ENCODE assay signal across 28 mouse cellular contexts in the genomic region with DNA sequence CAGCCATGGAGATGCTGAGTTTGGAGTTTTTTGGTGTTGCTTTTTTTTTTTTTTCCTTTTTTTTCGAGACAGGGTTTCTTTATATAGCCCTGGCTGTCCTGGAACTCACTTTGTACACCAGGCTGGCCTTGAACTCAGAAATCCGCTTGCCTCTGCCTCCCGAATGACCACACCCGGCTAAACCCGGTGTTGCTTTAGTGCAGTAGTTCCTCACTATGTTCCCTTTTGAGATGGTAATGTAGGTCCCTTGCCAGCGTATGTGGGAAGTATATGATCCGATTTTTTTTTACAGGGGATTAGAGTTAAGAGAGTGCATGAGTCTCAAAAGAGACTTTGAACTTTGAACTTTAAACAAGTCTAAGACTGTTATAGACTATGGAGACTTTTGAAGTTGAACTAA. TPM values are rescaled to one million over a fixed set of nuclear protein-coding genes. Genes with fewer than 3 reads are reported as not detected.
A peak's percentile ranks its signal among the peaks of the same experiment; 100 is the strongest.
DNase-seq lines count a peak whose midpoint lies in the region; ATAC-seq and TF ChIP-seq lines count a peak whose summit lies in the region.
"Had no signal": no experiment of that assay in that cellular context is flagged by ENCODE, and none has a peak within 500 bp of the region (broad histone marks: within the 10 kb centered on the region; RNA-seq: fewer than 3 reads in every experiment).

No protein-coding gene starts in this region.

- 72% methylated on average over 7 of the region's 7 CpGs for WGBS in heart, embryonic 10.5 days
- WGBS in heart, embryonic 12.5 days: 68% methylated on average over 7 of the region's 7 CpGs
- 73% methylated on average over 7 of the region's 7 CpGs for WGBS in kidney, embryonic 16.5 days
- 60% methylated on average over 7 of the region's 7 CpGs for WGBS in midbrain, embryonic 11.5 days
- 62% methylated on average over 7 of the region's 7 CpGs for WGBS in midbrain, postnatal 0 days

- no peak for DNase-seq in heart, embryonic 10.5 days (ENCODE audit: low spot score)
- no peak for DNase-seq in kidney, postnatal 4 days
- peak; percentile 51 for DNase-seq in midbrain, embryonic 11.5 days (ENCODE audit: low spot score, missing footprints)
- DNase-seq in midbrain, postnatal 0 days (ENCODE audit: low spot score): no peak
- DNase-seq in adrenal gland, adult (ENCODE audit: inconsistent age in 2 of 2, low spot score in 1 of 2): no peak
- no peak for DNase-seq in right cerebral cortex, postnatal 14 days
- DNase-seq: adrenal gland, postnatal 10 days; cerebellum, adult 8-10 months; cerebellum, postnatal 25 days; gastrocnemius, adult 2 months; gastrocnemius, postnatal 36 days; heart, adult 2 months; layer of hippocampus, adult 9-11 months; liver, embryonic 13.5 days; midbrain, embryonic 14.5 days; retina, postnatal 1 day; right cerebral cortex, postnatal 25 days; thymus, postnatal 14 days had no signal

- no peaks in the 10 kb centered on the region for H3K9me3 ChIP-seq in heart, embryonic 10.5 days
- peaks cover 6% of the 10 kb centered on the region; the same call in 1 of the 2 replicates for H3K9me3 ChIP-seq in heart, embryonic 12.5 days (replicated peaks)
- H3K9me3 ChIP-seq in kidney, embryonic 16.5 days (ENCODE audit: low read length): no peaks in the 10 kb centered on the region
- H3K9me3 ChIP-seq in midbrain, embryonic 11.5 days (ENCODE audit: control insufficient read depth, low read length): no peaks in the 10 kb centered on the region
- H3K9me3 ChIP-seq in midbrain, postnatal 0 days (ENCODE audit: low read length): no peaks in the 10 kb centered on the region
- H3K9me3 ChIP-seq: G1E; heart, embryonic 15.5 days; limb, embryonic 10.5 days; limb, embryonic 15.5 days; liver, embryonic 13.5 days; neural tube, embryonic 15.5 days; stomach, embryonic 15.5 days had no signal

- 0 out of 2 replicates have a peak overlapping the region, but pooled peaks have one; percentile 63 for H3K27ac ChIP-seq in heart, embryonic 10.5 days
- no peak overlapping the region for H3K27ac ChIP-seq in heart, embryonic 12.5 days (ENCODE audit: poor library complexity, severe bottlenecking)
- peak overlapping the region; percentile 84 for H3K27ac ChIP-seq in kidney, embryonic 16.5 days (ENCODE audit: low read length)
- no peak overlapping the region for H3K27ac ChIP-seq in midbrain, embryonic 11.5 days (ENCODE audit: low read depth, low read length)
- H3K27ac ChIP-seq in midbrain, postnatal 0 days (ENCODE audit: low read depth, low read length): no peak overlapping the region
- H3K27ac ChIP-seq: gastrocnemius, adult 2 months; heart, adult 2 months; heart, embryonic 15.5 days; limb, embryonic 10.5 days; limb, embryonic 15.5 days; liver, embryonic 13.5 days; neural tube, embryonic 15.5 days; stomach, embryonic 15.5 days had no signal

- H3K4me1 ChIP-seq in heart, embryonic 10.5 days: peaks cover 65% of the 10 kb centered on the region
- H3K4me1 ChIP-seq in heart, embryonic 12.5 days (replicated peaks): peaks cover 55% of the 10 kb centered on the region
- peaks cover 47% of the 10 kb centered on the region for H3K4me1 ChIP-seq in kidney, embryonic 16.5 days (ENCODE audit: insufficient read depth, low read length)
- H3K4me1 ChIP-seq in midbrain, embryonic 11.5 days (ENCODE audit: control insufficient read depth, insufficient read depth, low read length): peaks cover 10% of the 10 kb centered on the region
- no peaks in the 10 kb centered on the region for H3K4me1 ChIP-seq in midbrain, postnatal 0 days (ENCODE audit: insufficient read depth, low read length)
- H3K4me1 ChIP-seq: liver, embryonic 13.5 days; neural tube, embryonic 15.5 days had no signal

- no peak overlapping the region for H3K4me3 ChIP-seq in heart, embryonic 10.5 days
- H3K4me3 ChIP-seq in heart, embryonic 12.5 days: no peak overlapping the region
- H3K4me3 ChIP-seq in kidney, embryonic 16.5 days (ENCODE audit: low read length): no peak overlapping the region
- H3K4me3 ChIP-seq in midbrain, embryonic 11.5 days (ENCODE audit: low read depth, low read length): no peak overlapping the region
- H3K4me3 ChIP-seq in midbrain, postnatal 0 days (ENCODE audit: low read depth, low read length): no peak overlapping the region
- H3K4me3 ChIP-seq: gastrocnemius, adult 2 months; heart, adult 2 months; heart, embryonic 15.5 days; limb, embryonic 10.5 days; limb, embryonic 15.5 days; liver, embryonic 13.5 days; neural tube, embryonic 15.5 days; stomach, embryonic 15.5 days had no signal

- no peaks in the 10 kb centered on the region for H3K36me3 ChIP-seq in heart, embryonic 10.5 days
- H3K36me3 ChIP-seq in heart, embryonic 12.5 days: no peaks in the 10 kb centered on the region
- H3K36me3 ChIP-seq in kidney, embryonic 16.5 days (ENCODE audit: insufficient read depth, low read length): no peaks in the 10 kb centered on the region
- no peaks in the 10 kb centered on the region for H3K36me3 ChIP-seq in midbrain, embryonic 11.5 days (ENCODE audit: control insufficient read depth, insufficient read depth, low read length)
- H3K36me3 ChIP-seq in midbrain, postnatal 0 days (ENCODE audit: insufficient read depth, low read length): no peaks in the 10 kb centered on the region
- H3K36me3 ChIP-seq: G1E; heart, embryonic 15.5 days; limb, embryonic 10.5 days; limb, embryonic 15.5 days; liver, embryonic 13.5 days; neural tube, embryonic 15.5 days; stomach, embryonic 15.5 days had no signal

- no peak for TF ChIP-seq CTCF in midbrain, postnatal 0 days (IDR thresholded peaks at IDR 0.05)

- no peaks in the 10 kb centered on the region for H3K27me3 ChIP-seq in heart, embryonic 10.5 days (ENCODE audit: insufficient read depth, poor library complexity, severe bottlenecking)
- no peaks in the 10 kb centered on the region for H3K27me3 ChIP-seq in heart, embryonic 12.5 days (replicated peaks)
- H3K27me3 ChIP-seq in kidney, embryonic 16.5 days (ENCODE audit: insufficient read depth, low read length): no peaks in the 10 kb centered on the region
- H3K27me3 ChIP-seq in midbrain, embryonic 11.5 days (ENCODE audit: control insufficient read depth, insufficient read depth, low read length): no peaks in the 10 kb centered on the region
- no peaks in the 10 kb centered on the region for H3K27me3 ChIP-seq in midbrain, postnatal 0 days (ENCODE audit: insufficient read depth, low read length)
- H3K27me3 ChIP-seq: heart, embryonic 15.5 days; limb, embryonic 15.5 days; liver, embryonic 13.5 days; neural tube, embryonic 15.5 days; stomach, embryonic 15.5 days had no signal

- no peak overlapping the region for H3K9ac ChIP-seq in heart, embryonic 12.5 days
- no peak overlapping the region for H3K9ac ChIP-seq in kidney, embryonic 16.5 days (replicated peaks; ENCODE audit: low read length)
- no peak overlapping the region for H3K9ac ChIP-seq in midbrain, embryonic 11.5 days (ENCODE audit: low read length)
- no peak overlapping the region for H3K9ac ChIP-seq in midbrain, postnatal 0 days (replicated peaks; ENCODE audit: low read length, poor library complexity, severe bottlenecking)
- H3K9ac ChIP-seq: heart, embryonic 15.5 days; limb, embryonic 15.5 days; liver, embryonic 13.5 days; neural tube, embryonic 15.5 days; stomach, embryonic 15.5 days had no signal

- ATAC-seq in heart, embryonic 12.5 days (ENCODE audit: insufficient number of reproducible peaks, low FRiP score): no peak
- no peak for ATAC-seq in kidney, embryonic 16.5 days (ENCODE audit: low FRiP score, low TSS enrichment)
- no peak for ATAC-seq in midbrain, embryonic 11.5 days (ENCODE audit: low FRiP score)
- ATAC-seq in midbrain, postnatal 0 days (ENCODE audit: low FRiP score): no peak
- ATAC-seq: forebrain, embryonic 16.5 days; hindbrain, embryonic 16.5 days had no signal

- H3K4me2 ChIP-seq in heart, embryonic 12.5 days: no peak overlapping the region
- no peak overlapping the region for H3K4me2 ChIP-seq in kidney, embryonic 16.5 days (replicated peaks; ENCODE audit: low read depth, low read length)
- H3K4me2 ChIP-seq in midbrain, embryonic 11.5 days: no peak overlapping the region
- no peak overlapping the region for H3K4me2 ChIP-seq in midbrain, postnatal 0 days (ENCODE audit: low read depth, low read length, poor library complexity, severe bottlenecking)
- H3K4me2 ChIP-seq: heart, embryonic 15.5 days; limb, embryonic 15.5 days; liver, embryonic 13.5 days; neural tube, embryonic 15.5 days; stomach, embryonic 15.5 days had no signal

RNA-seq across cellular contexts. Expression of gene Hs6st1, which starts 53.8 kb away (rescaled TPM):
- 3.5 and 5.7 TPM in 2 replicates for polyA plus RNA-seq in heart, embryonic 10.5 days (2016; fragmentation: Nextera tagmentation; extraction: Ambion mirVana)
- polyA plus RNA-seq in heart, embryonic 12.5 days (2016; fragmentation: Nextera tagmentation; extraction: Ambion mirVana): 13.0 and 15.3 TPM in 2 replicates
- 8.0 and 8.5 TPM in 2 replicates for polyA plus RNA-seq in kidney, embryonic 16.5 days (2015; fragmentation: Nextera tagmentation; extraction: Ambion mirVana)
- polyA plus RNA-seq in midbrain, embryonic 11.5 days (2014; fragmentation: Nextera tagmentation; extraction: Ambion mirVana): 16.7 and 20.3 TPM in 2 replicates
- 89.8 and 104 TPM in 2 replicates for total RNA-seq in midbrain, postnatal 0 days (2014; rRNA removed)
- polyA plus RNA-seq in midbrain, postnatal 0 days (2015; fragmentation: Nextera tagmentation; extraction: Ambion mirVana): 17.3 and 17.4 TPM in 2 replicates

Comparison
In these comparisons a context has a peak if more than half of its experiments do, and no peak if none do; other contexts are left out.
1. H3K27ac ChIP-seq: peak in heart, embryonic 10.5 days (single experiment) and kidney, embryonic 16.5 days (single experiment); none in heart, embryonic 12.5 days (single experiment), midbrain, embryonic 11.5 days (single experiment) and midbrain, postnatal 0 days (single experiment).